ENCODE assay signal across 12 mouse cellular contexts in the genomic region with DNA sequence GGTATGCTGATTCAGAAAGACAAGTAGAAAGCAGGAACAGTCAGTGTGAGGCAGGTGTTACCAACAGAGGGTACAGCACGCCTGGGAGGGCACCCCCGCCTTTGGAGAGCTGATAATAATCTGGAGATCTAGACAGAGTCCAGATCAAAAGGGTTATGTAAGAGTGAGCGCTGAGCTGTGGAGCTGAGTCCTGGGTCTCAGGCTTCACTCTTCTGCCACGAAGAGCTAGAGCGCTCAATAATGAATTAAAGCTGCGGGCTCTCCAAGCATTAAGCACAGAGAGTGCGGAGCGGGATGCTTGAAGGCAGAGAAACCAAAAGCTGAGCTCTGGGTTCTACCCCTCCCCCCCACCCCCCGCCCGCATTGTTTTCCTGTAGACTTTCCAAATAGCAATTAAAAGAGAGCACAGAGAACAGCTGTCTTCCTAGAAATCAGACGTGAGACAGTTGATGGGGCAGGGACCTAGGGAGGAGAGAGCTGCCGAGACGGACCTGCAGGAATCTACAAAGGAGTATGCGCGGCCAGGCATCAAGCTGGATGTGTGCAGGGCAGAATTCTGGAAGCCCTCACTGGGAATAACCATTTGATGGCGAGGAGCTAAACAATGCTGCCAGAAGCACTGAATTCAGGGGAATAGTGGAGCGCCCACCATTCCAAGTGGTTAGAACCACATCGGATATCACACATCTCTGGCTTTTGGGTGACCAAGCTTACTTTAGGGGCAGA. TPM values are rescaled to one million over a fixed set of nuclear protein-coding genes. Genes with fewer than 3 reads are reported as not detected.
DNase-seq lines count a peak whose midpoint lies in the region; ATAC-seq and TF ChIP-seq lines count a peak whose summit lies in the region.
"Had no signal": no experiment of that assay in that cellular context is flagged by ENCODE, and none has a peak within 500 bp of the region (broad histone marks: within the 10 kb centered on the region; RNA-seq: fewer than 3 reads in every experiment).

No protein-coding gene starts in this region.

- no peak overlapping the region; the same call in 1 of the 2 replicates for H3K4me2 ChIP-seq in midbrain, embryonic 13.5 days (replicated peaks)
- no peak overlapping the region for H3K4me2 ChIP-seq in midbrain, embryonic 11.5 days

- 0 out of 2 replicates have a peak overlapping the region, but pooled peaks have one; percentile 12 for H3K27ac ChIP-seq in midbrain, embryonic 13.5 days
- H3K27ac ChIP-seq in midbrain, embryonic 11.5 days (ENCODE audit: low read depth, low read length): no peak overlapping the region
- H3K27ac ChIP-seq in small intestine, adult 2 months (ENCODE audit: insufficient read depth, low read depth, low read length): peak overlapping the region; percentile 71

- TF ChIP-seq CTCF in small intestine, adult 2 months (IDR thresholded peaks at IDR 0.05; ENCODE audit: extremely low read depth, insufficient read length, insufficient replicate concordance, low read depth, low read length): no peak

- TF ChIP-seq POLR2A in small intestine, adult 2 months (IDR thresholded peaks at IDR 0.05; ENCODE audit: low read depth, low read length): no peak

- WGBS in midbrain, embryonic 13.5 days: 30% methylated on average over 18 of the region's 18 CpGs
- WGBS in midbrain, embryonic 11.5 days: 39% methylated on average over 18 of the region's 18 CpGs
- WGBS in small intestine, adult 2 months: 25% methylated on average over 18 of the region's 18 CpGs

- no peak overlapping the region for H3K4me3 ChIP-seq in midbrain, embryonic 13.5 days (replicated peaks)
- no peak overlapping the region for H3K4me3 ChIP-seq in midbrain, embryonic 11.5 days (ENCODE audit: low read depth, low read length)
- H3K4me3 ChIP-seq in small intestine, adult 2 months (ENCODE audit: low read depth, low read length): peak overlapping the region; percentile 5
- H3K4me3 ChIP-seq: megakaryocyte, embryonic 14.5 days had no signal

- H3K27me3 ChIP-seq in midbrain, embryonic 13.5 days: no peaks in the 10 kb centered on the region
- H3K27me3 ChIP-seq in midbrain, embryonic 11.5 days (ENCODE audit: control insufficient read depth, insufficient read depth, low read length): no peaks in the 10 kb centered on the region; the same call in 1 of the 2 replicates
- H3K27me3 ChIP-seq in small intestine, adult 2 months (ENCODE audit: control insufficient read depth, insufficient read depth, low read length): no peaks in the 10 kb centered on the region
- H3K27me3 ChIP-seq: megakaryocyte, embryonic 14.5 days; Patski had no signal

- peak; percentile 77 for ATAC-seq in midbrain, embryonic 13.5 days
- ATAC-seq in midbrain, embryonic 11.5 days (ENCODE audit: low FRiP score): no peak
- ATAC-seq: Patski had no signal

- peak; percentile 37 for DNase-seq in embryo, embryonic 11 days
- DNase-seq in embryo, embryonic 10 days (ENCODE audit: low spot score): no peak
- no peak for DNase-seq in midbrain, embryonic 11.5 days (ENCODE audit: low spot score, missing footprints)
- peak; percentile 64 for DNase-seq in kidney, adult 9 months
- no peak for DNase-seq in heart, adult 9 months (ENCODE audit: low spot score in 2 of 2)
- no peak for DNase-seq in spleen, postnatal 14 days (ENCODE audit: low spot score in 2 of 2)
- DNase-seq: right cerebral cortex, adult 18-20 months; thymus, postnatal 4 days had no signal

- no peaks in the 10 kb centered on the region for H3K9me3 ChIP-seq in midbrain, embryonic 13.5 days
- H3K9me3 ChIP-seq in midbrain, embryonic 11.5 days (ENCODE audit: control insufficient read depth, low read length): no peaks in the 10 kb centered on the region
- H3K9me3 ChIP-seq: megakaryocyte, embryonic 14.5 days had no signal

- 0 out of 2 replicates have a peak overlapping the region, but pooled peaks have one; percentile 10 for H3K9ac ChIP-seq in midbrain, embryonic 13.5 days (replicated peaks)
- no peak overlapping the region for H3K9ac ChIP-seq in midbrain, embryonic 11.5 days (ENCODE audit: low read length)

- peaks cover 61% of the 10 kb centered on the region for H3K36me3 ChIP-seq in midbrain, embryonic 13.5 days
- no peaks in the 10 kb centered on the region for H3K36me3 ChIP-seq in midbrain, embryonic 11.5 days (ENCODE audit: control insufficient read depth, insufficient read depth, low read length)
- H3K36me3 ChIP-seq in small intestine, adult 2 months (ENCODE audit: control insufficient read depth, insufficient read depth, low read length): peaks cover 23% of the 10 kb centered on the region

- peaks cover 15% of the 10 kb centered on the region for H3K4me1 ChIP-seq in midbrain, embryonic 13.5 days (replicated peaks)
- H3K4me1 ChIP-seq in midbrain, embryonic 11.5 days (ENCODE audit: control insufficient read depth, insufficient read depth, low read length): peaks cover 2% of the 10 kb centered on the region; the same call in 1 of the 2 replicates
- H3K4me1 ChIP-seq in small intestine, adult 2 months (ENCODE audit: control insufficient read depth, insufficient read depth, insufficient read length, low read length): peaks cover 16% of the 10 kb centered on the region

RNA-seq across cellular contexts. Expression of a gene that starts 20.3 kb away (rescaled TPM):
- polyA plus RNA-seq in midbrain, embryonic 13.5 days (2015; fragmentation: Nextera tagmentation; extraction: Ambion mirVana): 88.3 and 92.5 TPM in 2 replicates
- 48.1 and 51.9 TPM in 2 replicates for polyA plus RNA-seq in midbrain, embryonic 11.5 days (2014; fragmentation: Nextera tagmentation; extraction: Ambion mirVana)
- polyA plus RNA-seq in small intestine, adult 2 months (2012; rRNA removed): 10.3 and 21.2 TPM in 2 replicates

Comparison
In these comparisons a context has a peak if more than half of its experiments do, and no peak if none do; other contexts are left out.
1. DNase-seq: peak in embryo, embryonic 11 days (single experiment) and kidney, adult 9 months (single experiment); none in embryo, embryonic 10 days (single experiment), midbrain, embryonic 11.5 days (single experiment), heart, adult 9 months (0 of 2) and spleen, postnatal 14 days (0 of 2).